Mouse (Mus musculus) stomach, postnatal 0 days (tissue): Measurements from ENCODE around the gene Ang4.

Experiments
- CTCF ChIP-seq: IDR thresholded peaks from 2 replicates; pipeline ENCODE4 v1.5.1; 2016; ENCODE audit warnings: antibody characterized with exemption, low read depth, mild to moderate bottlenecking, moderate library complexity
- EP300 ChIP-seq: optimal IDR thresholded peaks from 2 replicates; pipeline ENCODE3; 2016; ENCODE audit warnings: antibody characterized with exemption

DNA sequence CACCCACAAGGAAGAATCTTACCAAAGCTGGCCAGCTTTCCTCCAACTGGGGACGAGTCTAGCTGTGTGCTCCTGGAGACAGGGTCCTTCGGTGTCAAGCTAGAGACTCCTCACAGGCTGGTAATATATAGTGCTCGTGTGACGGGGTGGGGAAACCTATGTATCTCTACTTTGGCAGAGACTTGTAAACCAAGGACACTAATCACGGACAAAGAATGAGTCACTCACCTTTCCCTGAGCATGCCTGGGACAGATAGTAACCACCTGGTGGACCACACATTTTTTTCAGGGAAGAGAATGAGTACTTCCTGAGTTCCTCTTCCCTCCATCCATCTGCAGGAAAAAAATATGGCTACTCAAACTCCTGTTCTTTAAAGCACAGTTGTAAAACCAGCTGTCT, at the start of gene Ang4:
- TF ChIP-seq CTCF (no peak), EP300 (no peak)
